Mouse (Mus musculus) bone marrow macrophage, adult 2 months (primary cell): ENCODE results near the gene Hpgd. TPM values are rescaled to one million over a fixed set of nuclear protein-coding genes. Genes with fewer than 3 reads are reported as not detected.

Experiments
- H3K27ac ChIP-seq: 2 replicates; pipeline ENCODE4 v1.5.1; 2012; ENCODE audit warnings: low read depth, low read length; ENCODE audit not compliant: insufficient read depth
- H3K4me1 ChIP-seq: 2 replicates; pipeline ENCODE4 v1.6.1; 2012; ENCODE audit warnings: low read length; ENCODE audit not compliant: control insufficient read depth, insufficient read depth
- H3K4me3 ChIP-seq: 2 replicates; pipeline ENCODE4 v1.5.1; 2012; ENCODE audit warnings: mild to moderate bottlenecking, low read length, moderate library complexity; ENCODE audit not compliant: insufficient read depth
- CTCF ChIP-seq: IDR thresholded peaks from 2 replicates; pipeline ENCODE4 v1.5.1; 2012; ENCODE audit warnings: low read depth, mild to moderate bottlenecking, low read length, moderate library complexity
- POLR2A ChIP-seq: IDR thresholded peaks from 2 replicates; pipeline ENCODE4 v1.6.1; 2012; ENCODE audit warnings: mild to moderate bottlenecking, low read depth, low read length, borderline replicate concordance
- polyA plus RNA-seq: library from polyadenylated mRNA; stranded (reverse); fragments of >200 nt; gene quantifications from 2 replicates; pipeline ENCODE4 v1.2.4, GENCODE M21; 2012; ENCODE audit not compliant: missing spikeins, insufficient read depth, insufficient read length

The Hpgd gene
- polyA plus RNA-seq, 1 experiment, result 457 TPM

GRCm38 (mm10) chr8:56363180-56363579, 68.8 kb downstream of the Hpgd start:
- no peak overlapping the region for H3K27ac ChIP-seq
- TF ChIP-seq CTCF (no peak), POLR2A (no peak)
- H3K4me3 ChIP-seq, result no peak overlapping the region
- H3K4me1 ChIP-seq, result 0 out of 2 replicates have a peak, but pooled peaks cover 3% of the 10 kb centered on the region
